Mouse (Mus musculus) v-Abl transformed pro-B cells (cell line): Measurements from ENCODE around the gene Trpm4.
"Not testable (repeated sequence)": the region's sequence is repeated elsewhere in the genome, so short reads cannot be mapped to it uniquely, and the experiment has no call there.

Source experiments
- in situ Hi-C, 2 experiments: fragments of 400-800 bp; cut with MboI; formaldehyde crosslinking; loops; one replicate each; pipeline ENCODE4 v1.15.1; 2025; ENCODE audit not compliant: unreplicated experiment in 2 of 2

Gene Trpm4

GRCm38 (mm10) chr7:45264348-45264747 lies 69.2 kb downstream of the Trpm4 start:
- in situ Hi-C loops, result no loop called here

DNA sequence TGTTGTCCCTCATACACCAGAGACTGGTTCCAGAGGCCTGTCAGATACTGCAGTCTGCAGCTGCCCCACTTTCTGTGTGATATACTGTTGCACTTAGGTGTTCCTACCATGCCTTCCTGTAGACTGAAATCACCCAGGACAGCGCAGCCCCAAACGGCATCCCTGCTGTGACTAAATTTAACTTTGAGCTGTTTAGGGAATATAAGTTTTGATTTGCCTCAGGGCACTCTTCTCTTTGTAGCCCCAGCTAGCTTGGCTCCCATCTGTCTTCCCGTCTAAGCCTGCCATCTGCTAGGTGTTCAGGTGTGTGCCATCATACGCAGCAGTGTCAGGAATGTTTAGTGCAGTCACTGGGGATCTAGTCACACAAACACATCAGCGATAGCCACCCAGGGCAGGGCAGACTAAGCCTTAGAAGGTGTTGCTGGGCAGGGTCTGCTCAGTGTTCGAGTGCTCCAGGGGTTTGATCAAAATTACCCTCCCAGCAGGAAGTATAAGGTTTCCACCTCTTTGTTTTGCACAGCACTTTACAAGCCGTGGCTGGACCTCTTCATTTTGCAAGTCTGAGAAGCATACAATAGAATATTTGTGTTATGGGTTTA lies 70.5 kb downstream of the Trpm4 start:
- in situ Hi-C loops, result no loop called here

GRCm38 (mm10) chr7:45262266-45262665 lies 71.3 kb downstream of the Trpm4 start:
- in situ Hi-C loops, result no loop called here

DNA sequence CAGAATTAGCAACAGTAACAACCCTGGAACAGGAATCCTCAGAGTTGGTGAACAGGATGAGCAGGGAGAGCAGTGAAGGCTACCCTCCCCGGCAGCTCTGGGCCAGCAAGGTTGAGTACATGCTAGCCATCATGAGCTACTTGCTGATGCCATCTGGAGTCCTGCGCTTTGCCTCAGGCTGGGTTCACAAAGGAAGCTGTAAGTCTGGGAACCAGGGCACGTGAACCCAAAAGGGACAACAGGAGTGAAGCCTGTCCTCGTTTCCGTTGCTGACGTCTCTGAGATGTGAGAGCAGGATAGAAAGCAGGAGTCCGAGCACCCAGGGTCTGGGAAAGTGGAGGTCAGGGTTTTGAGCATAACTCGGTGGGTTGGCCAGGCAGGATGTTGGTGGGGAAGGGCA lies 74.3 kb downstream of the Trpm4 start:
- in situ Hi-C loops, result no loop called here

DNA sequence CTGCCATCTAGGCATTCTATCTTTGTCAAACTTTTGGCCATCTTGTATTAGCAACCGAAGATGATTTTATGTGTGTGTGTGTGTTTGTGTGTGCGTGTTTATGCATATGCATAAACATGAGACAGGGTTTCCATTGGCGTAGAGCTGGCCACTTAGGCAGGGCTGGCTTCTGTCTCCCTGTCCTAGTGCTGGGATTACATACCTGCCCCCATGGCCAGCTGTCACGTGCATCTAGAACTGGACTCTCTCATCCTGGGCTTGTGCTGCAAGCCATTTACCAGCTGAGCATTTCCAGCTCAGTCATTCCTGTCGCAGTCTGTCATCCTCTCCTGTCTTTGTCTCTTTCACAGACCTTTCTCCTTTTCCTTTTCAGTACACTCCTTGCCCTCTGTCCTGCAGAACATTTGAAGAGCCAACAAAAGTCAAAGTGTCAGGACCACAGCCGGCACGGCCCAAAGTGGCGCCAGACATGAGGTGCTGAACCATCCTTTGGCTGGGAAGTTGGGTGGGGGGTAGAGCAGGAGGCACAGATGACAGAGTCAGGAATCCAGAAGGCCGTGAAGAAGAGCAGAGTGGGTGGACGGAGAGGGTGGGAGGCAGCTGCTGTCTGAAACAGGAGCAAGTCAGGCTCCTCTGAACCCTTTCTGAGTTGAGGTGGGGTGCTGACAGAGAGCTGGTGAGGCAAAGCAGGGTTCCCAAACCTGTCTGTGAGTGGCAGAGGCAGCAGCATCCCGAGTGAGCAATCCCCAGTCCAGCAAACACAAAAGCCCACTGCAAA lies 76.3 kb downstream of the Trpm4 start:
- in situ Hi-C loops, result no loop called here

DNA sequence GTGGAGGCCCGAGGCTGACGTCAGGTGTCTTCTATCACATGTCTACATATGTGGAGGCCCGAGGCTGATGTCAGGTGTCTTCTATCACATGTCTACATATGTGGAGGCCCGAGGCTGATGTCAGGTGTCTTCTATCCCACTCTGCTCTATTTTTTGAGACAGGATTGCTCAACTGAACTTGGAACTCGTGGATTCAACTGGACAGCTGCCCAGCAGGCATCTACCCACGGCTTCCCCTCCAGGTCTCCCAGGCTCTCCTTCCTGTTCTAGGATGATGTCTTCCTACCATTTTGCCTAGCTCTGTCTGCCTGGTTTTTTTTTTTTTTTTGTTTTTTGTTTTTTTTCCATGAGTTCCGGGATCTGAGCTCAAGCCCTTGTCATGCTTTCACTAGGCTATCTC lies 77.8 kb downstream of the Trpm4 start:
- in situ Hi-C loops, result not testable (repeated sequence)

DNA sequence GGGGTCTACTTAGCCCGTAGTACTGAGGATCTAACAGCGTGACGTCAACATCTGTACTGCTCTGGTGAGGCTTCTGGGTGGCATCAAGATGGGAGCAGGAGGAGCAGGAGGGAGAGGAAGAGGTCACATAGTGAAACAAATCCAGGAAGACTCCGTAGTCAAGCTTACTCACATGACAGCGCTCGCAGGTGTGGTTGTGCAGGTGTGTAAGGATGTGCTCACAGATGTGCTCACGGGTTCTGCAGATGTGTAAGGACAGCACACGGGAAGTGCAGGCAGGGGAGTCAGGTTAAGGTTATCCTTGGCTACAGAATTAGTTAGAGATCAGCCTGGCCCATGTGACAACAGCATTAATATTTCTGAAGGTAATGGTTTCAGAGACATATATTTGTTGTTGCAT lies 79.8 kb downstream of the Trpm4 start:
- in situ Hi-C loops, result no loop called here
